Mouse (Mus musculus) kidney, adult 2 months (tissue): ENCODE data around the gene Col1a1.

Source experiments
- CTCF ChIP-seq: fragments of 200-500 bp; conservative IDR thresholded peaks from 2 replicates; pipeline ENCODE4 v1.5.1; 2011; ENCODE audit warnings: low read depth, mild to moderate bottlenecking, control low read depth, low read length, moderate library complexity, mixed read lengths; ENCODE audit not compliant: insufficient read depth, insufficient read length
- POLR2A ChIP-seq: fragments of 200-500 bp; IDR thresholded peaks from one replicate; pipeline ENCODE4 v1.6.1; 2011; ENCODE audit warnings: low read depth, low read length, control low read depth

DNA sequence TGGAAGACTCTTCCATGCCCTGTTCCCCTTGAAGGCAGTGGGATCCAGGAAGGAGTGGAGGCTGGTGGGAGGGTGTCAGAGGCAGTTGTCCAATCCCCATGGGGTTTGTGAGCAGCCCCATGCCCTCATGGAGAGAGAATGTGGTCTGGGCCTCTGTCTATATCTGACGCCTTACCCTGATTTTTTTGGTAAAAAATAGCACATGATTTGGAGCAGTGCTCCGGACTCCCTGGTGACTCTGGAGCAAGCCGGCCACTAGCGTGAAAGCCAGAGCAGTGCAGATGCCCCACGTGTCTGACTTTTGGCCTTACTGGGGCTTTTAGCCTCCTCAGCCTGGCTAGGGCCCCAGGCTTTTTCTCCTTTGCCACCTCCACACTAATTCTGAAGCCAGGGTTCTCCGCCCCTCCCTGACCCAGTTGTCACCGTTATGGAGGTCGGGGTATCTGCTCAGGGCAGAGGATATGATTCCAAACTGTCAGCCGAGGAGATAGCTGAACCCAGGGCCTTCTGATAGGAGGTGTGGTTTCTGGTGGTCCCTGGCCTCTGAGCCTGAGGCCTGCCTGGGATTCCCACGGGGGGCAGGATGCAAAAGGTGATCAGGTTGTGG is 58.3 kb downstream of the Col1a1 start:
- TF ChIP-seq CTCF = no peak
- TF ChIP-seq POLR2A = no peak
